Mouse (Mus musculus): Measurements from ENCODE around the gene Ttc25.
"Not testable (repeated sequence)": the region's sequence is repeated elsewhere in the genome, so short reads cannot be mapped to it uniquely, and the experiment has no call there.

Ttc25 gene

DNA sequence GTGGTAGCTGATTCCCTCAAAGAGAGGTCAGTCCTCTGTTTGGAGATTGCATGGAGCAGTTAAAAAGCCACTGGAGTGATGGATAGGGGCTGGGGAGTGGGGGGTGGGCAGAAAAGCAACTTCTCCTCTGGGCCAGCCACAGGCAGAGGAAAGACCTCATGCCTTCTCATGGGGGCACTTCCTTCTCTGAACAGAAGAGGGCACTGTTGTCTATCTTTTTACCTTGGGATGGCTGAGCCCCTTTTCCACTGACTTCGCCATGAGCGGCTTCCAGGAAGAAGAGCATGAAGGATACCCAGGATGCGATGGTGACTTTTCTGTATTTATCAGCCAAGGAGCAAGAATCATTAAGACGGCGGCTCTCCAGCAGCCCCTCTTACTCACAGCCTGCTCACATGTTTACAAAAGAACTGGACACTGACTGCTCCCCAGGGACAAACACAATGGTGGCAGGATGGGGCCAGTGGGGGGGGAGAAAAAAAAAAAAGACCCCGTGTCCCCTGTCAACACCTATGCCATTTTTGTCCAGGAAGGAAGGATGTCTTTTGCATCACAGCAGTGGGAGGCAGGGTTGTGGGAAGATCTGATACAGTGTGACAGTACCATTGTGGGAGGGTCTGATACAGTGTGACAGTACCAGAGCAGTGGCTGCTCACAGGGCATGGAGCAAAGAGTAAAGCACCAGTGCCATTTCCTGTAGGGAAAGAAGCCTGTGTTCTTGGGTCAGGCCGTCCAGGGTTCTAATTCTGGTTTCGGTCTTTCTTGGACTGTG lies 25.2 kb downstream of the Ttc25 start:
- peak in 1 of 2 experiments; percentile 80 for DNase-seq (ENCODE audit: low spot score in 2 of 2)

GRCm38 (mm10) chr11:100571202-100571567 lies 25.8 kb downstream of the Ttc25 start:
- DNase-seq (ENCODE audit: low spot score in 2 of 2) = peak in 1 of 2 experiments; percentile 39

DNA sequence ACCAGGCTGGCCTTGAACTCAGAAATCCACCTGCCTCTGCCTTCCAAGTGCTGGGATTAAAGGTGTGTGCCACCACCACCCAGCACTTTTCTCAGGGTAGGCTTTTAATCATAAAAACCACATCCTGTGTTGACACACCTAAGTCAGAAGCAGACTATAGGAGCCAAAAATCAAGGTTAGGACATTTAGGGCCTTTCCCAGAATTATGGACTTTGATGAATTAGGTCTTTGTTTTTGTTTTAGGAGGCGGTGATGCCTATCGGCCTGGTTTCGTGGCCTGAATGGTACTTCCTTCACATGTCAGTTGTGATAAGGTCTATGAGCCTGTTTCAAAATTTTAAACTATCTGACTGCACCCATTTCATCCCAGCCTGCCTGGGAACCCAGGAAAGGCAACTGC lies 28.8 kb downstream of the Ttc25 start:
- no peak for DNase-seq (ENCODE audit: low spot score in 2 of 2)

GRCm38 (mm10) chr11:100574708-100575483 lies 29.5 kb downstream of the Ttc25 start, which contains the start of gene Cnp:
TSS of gene Cnp (plus strand) at chr11:100574904.
- peak; percentile 52 to 62 for DNase-seq (ENCODE audit: low spot score in 2 of 2)

- DNase-seq (ENCODE audit: low spot score in 2 of 2) = peak; percentile 28 to 56
These were observed 30.1 kb downstream of the Ttc25 start for GRCm38 (mm10) chr11:100575484-100575855.

GRCm38 (mm10) chr11:100576256-100576655 lies 30.8 kb downstream of the Ttc25 start:
- no peak for DNase-seq (ENCODE audit: low spot score in 2 of 2)

DNA sequence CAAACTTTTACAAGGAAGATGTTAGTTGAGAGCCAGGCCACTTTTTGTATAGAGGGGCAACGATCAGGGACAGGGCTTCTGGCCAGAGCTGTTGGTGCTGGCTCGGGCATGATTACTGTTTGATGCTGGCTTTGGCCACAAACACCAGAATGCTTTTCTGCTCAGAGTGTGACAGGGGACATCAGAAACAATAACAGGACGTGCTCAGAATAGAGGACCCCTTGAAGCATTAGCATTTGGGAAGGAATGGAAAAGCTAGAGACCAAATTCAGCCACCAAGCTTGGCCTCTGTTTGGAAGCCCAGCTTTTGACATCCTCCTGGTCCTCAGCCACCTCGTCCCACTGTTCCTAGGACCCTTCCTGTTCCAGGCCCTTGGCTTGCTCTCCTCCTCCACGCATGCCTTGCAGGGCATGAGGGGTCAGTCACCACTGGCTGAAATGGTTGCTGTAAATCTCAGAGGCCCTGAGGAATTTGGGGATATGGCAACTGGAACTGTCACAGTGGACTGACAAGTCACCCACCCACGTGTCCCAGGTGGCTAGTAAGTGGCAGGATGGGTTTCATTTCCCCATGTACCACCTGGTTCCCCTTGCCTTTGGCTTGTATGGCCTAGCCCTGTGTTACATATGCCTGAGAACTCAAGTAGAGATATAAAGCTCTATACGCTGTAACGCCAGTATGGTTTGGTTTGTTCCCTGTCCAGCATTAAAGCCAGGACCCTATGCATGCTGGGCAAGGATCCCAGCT lies 32.6 kb downstream of the Ttc25 start:
- no peak for DNase-seq (ENCODE audit: low spot score in 2 of 2)

DNA sequence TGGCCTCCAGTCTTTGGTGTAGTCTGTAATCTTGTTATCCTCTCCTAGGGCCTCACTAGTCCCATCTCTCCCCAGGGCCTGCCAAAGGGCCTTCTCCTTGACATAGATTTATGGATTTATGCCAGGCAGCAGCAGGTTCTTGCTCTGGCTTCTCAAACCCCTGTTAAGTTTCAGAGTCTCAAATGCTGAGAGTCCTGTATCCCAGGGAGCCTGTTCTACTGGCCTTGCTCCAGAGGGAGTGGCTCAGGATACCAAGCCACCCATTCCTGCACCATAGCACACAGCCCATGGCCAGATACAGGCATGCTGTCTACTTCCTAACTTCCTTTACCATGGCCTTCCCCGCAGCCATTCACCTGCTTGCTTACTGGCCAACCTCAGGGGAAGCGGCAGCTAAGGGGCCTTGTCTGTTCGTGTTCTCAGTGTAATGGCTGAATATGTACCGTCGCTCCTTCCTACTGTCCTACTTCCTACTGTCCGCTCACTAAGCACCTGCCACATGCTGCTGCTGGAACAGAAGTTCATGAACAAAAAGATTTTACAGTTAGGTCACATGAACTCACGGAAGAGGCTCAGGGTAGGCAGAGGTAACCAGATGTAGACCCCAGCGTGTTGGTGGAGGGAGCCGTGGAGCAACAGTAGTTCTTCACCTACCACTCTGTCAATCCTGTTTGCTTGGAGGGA lies 33.9 kb downstream of the Ttc25 start:
- no peak for DNase-seq (ENCODE audit: low spot score in 2 of 2)

DNA sequence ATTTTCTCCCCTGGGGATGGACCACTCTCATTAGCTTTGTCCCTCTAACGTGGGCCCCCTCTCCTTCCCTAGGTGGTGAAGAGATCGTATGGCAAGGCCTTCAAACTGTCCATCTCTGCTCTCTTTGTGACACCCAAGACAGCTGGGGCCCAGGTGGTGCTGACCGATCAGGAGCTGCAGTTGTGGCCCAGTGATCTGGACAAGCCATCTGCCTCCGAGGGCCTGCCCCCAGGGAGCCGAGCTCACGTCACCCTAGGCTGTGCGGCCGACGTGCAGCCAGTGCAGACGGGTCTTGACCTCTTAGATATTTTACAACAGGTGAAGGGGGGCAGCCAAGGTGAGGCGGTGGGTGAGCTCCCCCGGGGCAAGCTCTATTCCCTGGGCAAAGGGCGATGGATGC lies 34.9 kb downstream of the Ttc25 start:
- no peak for DNase-seq (ENCODE audit: low spot score in 2 of 2)

GRCm38 (mm10) chr11:100581756-100582155 lies 36.3 kb downstream of the Ttc25 start:
- peak in 1 of 2 experiments; percentile 43 for DNase-seq (ENCODE audit: low spot score in 2 of 2)

DNA sequence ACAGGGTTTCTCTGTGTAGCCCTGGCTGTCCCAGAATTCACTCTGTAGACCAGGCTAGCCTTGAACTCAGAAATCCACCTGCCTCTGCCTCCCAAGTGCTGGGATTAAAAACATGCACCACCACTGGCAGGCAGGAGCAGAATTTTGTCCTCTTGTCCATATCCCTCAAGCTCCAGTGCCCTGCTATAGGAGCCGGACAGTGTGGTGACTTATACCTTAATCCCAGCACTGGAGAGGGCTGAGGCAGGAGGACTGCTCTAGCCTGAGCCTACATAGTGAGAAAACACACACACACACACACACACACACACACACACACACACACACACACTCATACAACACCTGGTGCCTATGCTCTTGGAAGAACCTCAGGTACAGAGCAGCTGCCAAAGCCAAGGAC lies 37.0 kb downstream of the Ttc25 start:
- DNase-seq (ENCODE audit: low spot score in 2 of 2) = not testable (repeated sequence)

DNA sequence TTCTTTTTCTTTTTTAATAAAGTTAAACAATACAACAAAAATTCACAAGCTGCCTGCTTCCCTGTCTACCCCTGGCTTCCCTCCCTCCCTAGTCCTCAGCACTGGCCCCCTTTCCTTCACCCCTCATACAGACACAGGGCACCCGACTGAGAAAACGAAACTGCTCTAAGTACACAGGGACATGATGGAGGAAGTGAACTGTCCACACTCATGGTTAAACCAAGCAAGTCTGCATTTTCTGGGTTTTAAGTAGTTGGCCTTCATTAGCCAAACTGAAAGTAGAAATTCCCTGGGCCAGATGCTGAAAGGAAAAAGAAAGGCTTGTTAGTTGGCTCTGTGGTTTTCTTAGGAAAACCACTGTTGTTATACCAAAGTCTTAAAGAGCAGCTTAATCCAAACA lies 37.4 kb downstream of the Ttc25 start:
- no peak for DNase-seq (ENCODE audit: low spot score in 2 of 2)

- DNase-seq (ENCODE audit: low spot score in 2 of 2) = no peak
These were observed 39.2 kb downstream of the Ttc25 start for GRCm38 (mm10) chr11:100584561-100584961.

GRCm38 (mm10) chr11:100585148-100585547 lies 39.7 kb downstream of the Ttc25 start:
- no peak for DNase-seq (ENCODE audit: low spot score in 2 of 2)

DNA sequence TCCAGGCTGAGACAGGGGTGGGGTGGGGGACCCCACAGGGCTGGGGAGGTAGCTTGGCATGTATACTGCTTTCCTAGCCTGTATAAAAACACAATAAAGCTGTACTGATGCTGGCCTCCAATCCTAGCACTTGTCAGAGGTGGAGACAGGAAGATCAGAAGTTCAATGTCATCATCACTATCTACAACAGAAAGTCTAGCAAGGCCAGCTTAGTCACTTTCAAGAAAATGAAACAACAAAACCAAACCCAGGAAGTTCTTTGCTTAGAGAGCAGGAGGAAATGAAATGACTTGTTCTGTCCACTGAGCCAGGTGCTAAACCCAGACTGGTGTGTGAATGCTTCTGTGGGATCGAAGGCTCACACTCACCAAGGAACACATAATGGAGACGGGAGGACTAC lies 43.1 kb downstream of the Ttc25 start:
- DNase-seq (ENCODE audit: low spot score in 2 of 2) = no peak

- DNase-seq (ENCODE audit: low spot score in 2 of 2) = no peak
These were observed 47.1 kb downstream of the Ttc25 start for GRCm38 (mm10) chr11:100592346-100593046.

- no peak for DNase-seq (ENCODE audit: low spot score in 2 of 2)
These were observed 49.2 kb downstream of the Ttc25 start for GRCm38 (mm10) chr11:100594608-100595007.

DNA sequence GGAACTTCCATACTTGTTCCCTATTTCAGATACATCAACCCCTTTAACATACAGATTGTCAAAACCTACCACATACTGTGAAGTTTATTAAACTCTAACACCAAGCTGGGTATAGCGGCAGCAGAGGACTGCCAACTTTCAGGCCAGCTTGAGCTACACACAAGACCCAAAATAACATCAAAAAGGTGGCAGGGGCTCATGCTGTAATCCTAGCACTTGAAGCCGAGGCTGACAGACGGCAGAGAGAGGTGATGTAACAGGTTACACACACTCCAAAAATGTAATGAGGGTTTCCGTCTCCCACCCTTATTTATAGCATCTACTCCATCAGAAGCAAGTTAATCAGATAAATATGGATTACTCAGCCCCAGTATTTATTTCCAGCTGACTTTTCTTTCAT lies 50.1 kb downstream of the Ttc25 start:
- DNase-seq (ENCODE audit: low spot score in 2 of 2) = no peak

- no peak for DNase-seq (ENCODE audit: low spot score in 2 of 2)
These were observed 52.7 kb downstream of the Ttc25 start for GRCm38 (mm10) chr11:100598074-100598473.

- DNase-seq (ENCODE audit: low spot score in 2 of 2) = no peak
These were observed 56.0 kb downstream of the Ttc25 start for GRCm38 (mm10) chr11:100601372-100601771.

- DNase-seq (ENCODE audit: low spot score in 2 of 2) = no peak
These were observed 57.7 kb downstream of the Ttc25 start for GRCm38 (mm10) chr11:100603155-100603554.

All from frontal cortex, postnatal 10 days (tissue).